Mouse (Mus musculus): ENCODE data around the gene Gab2. TPM values are rescaled to one million over a fixed set of nuclear protein-coding genes. Genes with fewer than 3 reads are reported as not detected.

Gene Gab2
- total and polyA plus RNA-seq, 3 experiments, result 0.12 to 0.50 (median 0.30) TPM

DNA sequence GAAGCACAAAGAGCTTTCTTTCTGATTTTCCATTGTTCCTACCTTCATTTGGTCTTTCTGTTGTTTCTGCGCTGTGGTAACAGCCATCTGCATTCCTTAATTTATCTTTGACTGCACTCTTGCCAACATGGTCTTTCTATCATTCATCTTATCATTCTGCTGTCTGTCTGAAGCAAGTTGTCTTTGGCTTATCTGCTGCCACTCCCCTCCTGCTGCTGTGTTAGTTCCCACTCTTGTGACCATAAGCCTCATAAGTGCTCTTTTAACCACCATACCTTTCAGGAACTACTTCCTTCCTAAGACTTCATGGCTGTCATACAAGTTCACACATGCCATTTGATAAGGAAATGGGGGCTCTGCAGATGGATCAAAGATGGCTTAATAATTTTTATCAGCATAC is 102.6 kb downstream of the Gab2 start:
- no peaks in the 10 kb centered on the region for H3K4me1 ChIP-seq (ENCODE audit: control insufficient read depth in 1 of 2, insufficient read depth in 2 of 2)
- H3K27me3 ChIP-seq (replicated peaks), result no peaks in the 10 kb centered on the region
- no peaks in the 10 kb centered on the region for H3K9me3 ChIP-seq (replicated peaks; ENCODE audit: low read length)
- TF ChIP-seq TBP (conservative IDR thresholded peaks at IDR 0.05; ENCODE audit: low read depth, low read length), result no peak
- TF ChIP-seq UBTF (IDR thresholded peaks at IDR 0.05; ENCODE audit: low read depth, low read length), result no peak
- TF ChIP-seq ELF1 (IDR thresholded peaks at IDR 0.05; ENCODE audit: low read depth, low read length), result no peak
- TF ChIP-seq JUND (conservative IDR thresholded peaks at IDR 0.05; ENCODE audit: low read depth, low read length), result no peak
- H3K4me2 ChIP-seq (ENCODE audit: insufficient read depth, low read depth, poor library complexity, severe bottlenecking), result no peak overlapping the region
- DNase-seq (ENCODE audit: extremely low read depth), result no peak
- H3K36me3 ChIP-seq (replicated peaks in 1 of 2; ENCODE audit: control insufficient read depth in 1 of 2, insufficient read depth in 1 of 2, low read length in 1 of 2), result no peaks in the 10 kb centered on the region
- no peaks in the 10 kb centered on the region for H3K79me2 ChIP-seq (replicated peaks; ENCODE audit: control insufficient read depth, extremely low read depth, insufficient read depth, poor library complexity, severe bottlenecking)
- no peak overlapping the region for H3K9ac ChIP-seq (ENCODE audit: insufficient read depth, low read depth)
- dilution Hi-C loops (cut with MboI; ENCODE audit: extremely low pct_ligation_motif_present, extremely low pct_unique_long_range_greater_than_20kb, low sequenced_read_pairs), result no loop called here
- no peak overlapping the region for H3K27ac ChIP-seq (ENCODE audit: insufficient read depth, low read depth)
- in situ Hi-C loops (cut with MboI; ENCODE audit: low pct_ligation_motif_present, low pct_unique_long_range_greater_than_20kb, low sequenced_read_pairs), result no loop called here
- no peak overlapping the region for H3K4me3 ChIP-seq (replicated peaks in 1 of 3; ENCODE audit: low read depth in 2 of 3, low read length in 2 of 3, poor library complexity in 1 of 3)

- H3K79me2 ChIP-seq (replicated peaks; ENCODE audit: control insufficient read depth, extremely low read depth, insufficient read depth, poor library complexity, severe bottlenecking), result no peaks in the 10 kb centered on the region
- no peak for TF ChIP-seq ELF1 (IDR thresholded peaks at IDR 0.05; ENCODE audit: low read depth, low read length)
- no peak for TF ChIP-seq SIN3A (IDR thresholded peaks at IDR 0.05; ENCODE audit: low read length)
- no peak for TF ChIP-seq POLR2AphosphoS2 (IDR thresholded peaks at IDR 0.05; ENCODE audit: low read depth, low read length)
- TF ChIP-seq CHD1 (IDR thresholded peaks at IDR 0.05; ENCODE audit: low read depth, low read length), result no peak
- no peak for TF ChIP-seq BHLHE40 (IDR thresholded peaks at IDR 0.05; ENCODE audit: low read depth, low read length)
- no peak for TF ChIP-seq RAD21 (IDR thresholded peaks at IDR 0.05; ENCODE audit: low read depth, low read length)
- TF ChIP-seq MAFK (IDR thresholded peaks at IDR 0.05; ENCODE audit: insufficient replicate concordance, low read length), result no peak
- no peak for TF ChIP-seq EP300 (IDR thresholded peaks at IDR 0.05; ENCODE audit: low read length)
- no peak for TF ChIP-seq TCF12 (IDR thresholded peaks at IDR 0.05; ENCODE audit: low read depth, low read length)
- TF ChIP-seq IRF4 (IDR thresholded peaks at IDR 0.05; ENCODE audit: low read depth, low read length), result no peak
- no peak for TF ChIP-seq JUN (IDR thresholded peaks at IDR 0.05; ENCODE audit: insufficient read depth, low read depth, low read length)
- no peak for TF ChIP-seq MYC (IDR thresholded peaks at IDR 0.05; ENCODE audit: low read depth, low read length)
- no peak for TF ChIP-seq MXI1 (IDR thresholded peaks at IDR 0.05; ENCODE audit: low read depth, low read length)
- TF ChIP-seq USF1 (IDR thresholded peaks at IDR 0.05; ENCODE audit: low read depth, low read length), result no peak
- no peak for TF ChIP-seq JUND (conservative IDR thresholded peaks at IDR 0.05; ENCODE audit: low read depth, low read length)
- H3K27ac ChIP-seq (ENCODE audit: insufficient read depth, low read depth), result no peak overlapping the region
- no peak for DNase-seq (ENCODE audit: extremely low read depth)
- in situ Hi-C loops (cut with MboI; ENCODE audit: low pct_ligation_motif_present, low pct_unique_long_range_greater_than_20kb, low sequenced_read_pairs), result no loop called here
- no peak overlapping the region for H3K9ac ChIP-seq (ENCODE audit: insufficient read depth, low read depth)
- no peaks in the 10 kb centered on the region for H3K4me1 ChIP-seq (ENCODE audit: control insufficient read depth in 1 of 2, insufficient read depth in 2 of 2)
- no peak overlapping the region for H3K4me3 ChIP-seq (replicated peaks in 1 of 3; ENCODE audit: low read depth in 2 of 3, low read length in 2 of 3, poor library complexity in 1 of 3)
- H3K36me3 ChIP-seq (replicated peaks in 1 of 2; ENCODE audit: control insufficient read depth in 1 of 2, insufficient read depth in 1 of 2, low read length in 1 of 2), result no peaks in the 10 kb centered on the region
- H3K9me3 ChIP-seq (replicated peaks; ENCODE audit: low read length), result no peaks in the 10 kb centered on the region
- dilution Hi-C loops (cut with MboI; ENCODE audit: extremely low pct_ligation_motif_present, extremely low pct_unique_long_range_greater_than_20kb, low sequenced_read_pairs), result no loop called here
- no peaks in the 10 kb centered on the region for H3K27me3 ChIP-seq (replicated peaks)
- no peak overlapping the region for H3K4me2 ChIP-seq (ENCODE audit: insufficient read depth, low read depth, poor library complexity, severe bottlenecking)
Observed at GRCm38 (mm10) chr7:97187387-97188081, 106.1 kb downstream of the Gab2 start.
